Mouse (Mus musculus) spleen, postnatal 10 days (tissue): ENCODE data around the gene Rnf183.

ENCODE experiments used
- DNase-seq, 2 experiments: peaks; one replicate each; pipeline ENCODE4 v3.0.0; 2021 to 2022; ENCODE audit warnings: low spot score in 2 of 2

Rnf183 gene

DNA sequence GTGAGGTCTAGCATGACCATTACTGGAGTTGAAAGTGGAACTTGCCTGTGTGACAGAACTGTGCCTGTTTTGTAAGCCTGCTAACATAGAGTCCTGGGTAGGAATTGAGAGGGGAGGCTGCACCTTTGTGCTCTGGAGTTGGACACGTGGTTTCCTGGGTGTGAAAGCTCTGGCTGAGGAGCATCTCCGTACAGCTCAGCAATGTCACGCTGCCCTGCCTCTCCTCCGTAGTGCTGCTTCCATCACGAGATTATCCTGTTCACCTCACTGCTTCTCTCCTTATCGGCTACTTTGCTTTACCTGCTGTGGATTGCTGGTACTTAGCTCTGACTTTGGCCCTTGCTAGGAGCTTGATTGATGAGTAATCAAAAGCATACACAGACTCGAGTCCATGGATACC is 51.3 kb downstream of the Rnf183 start:
- DNase-seq: no peak

DNA sequence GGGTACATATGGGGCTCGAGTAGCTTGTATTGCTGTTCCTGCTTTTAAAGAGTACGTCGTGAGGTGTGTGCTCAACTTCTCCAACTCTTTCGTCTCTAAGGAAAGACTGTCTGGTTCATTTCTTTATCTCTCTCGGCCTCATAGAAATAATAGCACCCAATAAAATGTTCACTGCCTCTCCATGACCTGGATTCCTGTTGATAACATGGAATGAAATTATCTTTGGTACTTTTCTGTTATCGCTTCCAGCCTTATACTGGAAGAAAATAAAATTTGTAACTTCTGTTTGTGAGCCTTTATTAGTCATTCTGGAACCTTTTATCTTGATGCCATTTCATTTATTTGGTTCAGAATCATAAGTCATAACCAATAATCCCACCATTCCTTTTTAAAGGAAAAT is 51.8 kb downstream of the Rnf183 start:
- DNase-seq: no peak

DNA sequence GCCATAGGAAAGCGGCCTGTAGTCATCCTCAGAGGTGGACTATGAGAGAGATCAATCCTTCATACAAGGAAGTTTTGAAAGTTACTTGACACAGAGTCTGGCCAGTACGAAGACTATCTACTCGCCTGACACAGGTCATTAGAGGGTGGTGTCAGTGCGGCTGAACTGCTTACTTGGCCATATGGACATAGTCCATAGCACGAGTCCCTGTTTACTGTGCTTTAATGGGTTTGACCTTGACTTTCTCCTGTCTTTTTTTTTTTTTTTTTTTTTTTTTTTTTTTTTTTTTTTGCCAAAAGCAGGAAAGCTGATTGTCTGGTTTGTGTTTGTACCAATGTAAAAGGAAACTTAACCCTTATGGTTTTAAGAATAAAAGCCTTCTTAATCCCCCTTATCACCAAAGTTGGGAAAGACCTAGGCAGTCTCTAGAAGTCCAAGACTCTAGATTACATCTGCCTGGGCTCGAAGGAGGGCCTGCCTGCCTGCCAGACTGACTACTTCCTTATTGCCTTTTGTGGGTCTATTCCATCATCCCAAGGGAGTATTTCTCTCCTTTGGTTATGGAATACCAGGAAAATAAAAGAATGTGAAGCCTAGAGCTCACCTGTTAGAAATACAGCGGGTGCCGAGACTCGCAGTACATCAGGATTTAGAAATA is 55.2 kb downstream of the Rnf183 start:
- DNase-seq: no peak
